Mouse (Mus musculus) gonadal fat pad, adult 2 months (tissue): ENCODE data around the gene Kansl2. TPM values are rescaled to one million over a fixed set of nuclear protein-coding genes. Genes with fewer than 3 reads are reported as not detected.
"Not testable (repeated sequence)": the region's sequence is repeated elsewhere in the genome, so short reads cannot be mapped to it uniquely, and the experiment has no call there.

Source experiments
- DNase-seq: peaks from one replicate; pipeline ENCODE4 v3.0.0-alpha.2; 2012; ENCODE audit warnings: low read depth
- polyA plus RNA-seq: library from polyadenylated mRNA; depleted of rRNA; stranded (reverse); fragments of >200 nt; gene quantifications from 2 replicates; pipeline ENCODE4 v1.2.3, GENCODE M21; 2012

Kansl2 gene
- polyA plus RNA-seq, 1 experiment, result 41.0 TPM

DNA sequence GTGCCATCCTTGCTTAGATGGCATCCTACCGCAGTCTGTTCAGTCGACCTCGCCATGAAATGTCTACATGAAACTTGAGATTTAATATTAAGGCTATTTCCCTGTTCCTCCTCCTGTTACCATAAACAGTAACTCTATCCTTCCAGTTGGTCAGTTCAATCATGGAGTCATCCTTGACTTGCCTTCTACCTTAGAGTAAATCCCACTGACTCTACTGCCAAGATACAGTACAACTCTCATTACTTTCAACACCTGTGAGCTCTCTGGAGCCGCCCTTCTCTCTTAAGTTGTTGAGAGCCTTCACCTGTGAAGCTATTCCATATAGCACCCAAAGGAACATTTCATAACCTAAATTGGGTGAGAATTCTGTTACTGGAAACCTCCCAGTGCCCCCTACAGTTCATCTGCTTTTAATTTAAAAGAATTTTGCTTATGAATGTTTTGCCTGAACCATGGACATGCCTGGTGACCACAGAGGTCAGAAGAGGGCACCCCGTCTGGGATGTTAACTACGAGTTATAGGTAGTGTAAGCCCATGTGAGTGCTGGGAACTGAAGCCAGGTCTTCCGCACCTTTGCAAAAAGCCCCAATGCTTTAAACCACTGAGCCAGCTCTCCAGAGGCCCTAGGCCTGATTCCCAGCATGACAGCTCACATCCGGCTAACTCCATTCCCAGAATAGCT, 2.9 kb upstream of the Kansl2 start:
- no peak for DNase-seq

- DNase-seq, result no peak
Observed at GRCm38 (mm10) chr15:98535921-98536320, 1.9 kb upstream of the Kansl2 start.

GRCm38 (mm10) chr15:98533035-98533531, 981 bp downstream of the Kansl2 start:
- no peak for DNase-seq

GRCm38 (mm10) chr15:98532281-98532680, 1.8 kb downstream of the Kansl2 start:
- DNase-seq, result no peak

DNA sequence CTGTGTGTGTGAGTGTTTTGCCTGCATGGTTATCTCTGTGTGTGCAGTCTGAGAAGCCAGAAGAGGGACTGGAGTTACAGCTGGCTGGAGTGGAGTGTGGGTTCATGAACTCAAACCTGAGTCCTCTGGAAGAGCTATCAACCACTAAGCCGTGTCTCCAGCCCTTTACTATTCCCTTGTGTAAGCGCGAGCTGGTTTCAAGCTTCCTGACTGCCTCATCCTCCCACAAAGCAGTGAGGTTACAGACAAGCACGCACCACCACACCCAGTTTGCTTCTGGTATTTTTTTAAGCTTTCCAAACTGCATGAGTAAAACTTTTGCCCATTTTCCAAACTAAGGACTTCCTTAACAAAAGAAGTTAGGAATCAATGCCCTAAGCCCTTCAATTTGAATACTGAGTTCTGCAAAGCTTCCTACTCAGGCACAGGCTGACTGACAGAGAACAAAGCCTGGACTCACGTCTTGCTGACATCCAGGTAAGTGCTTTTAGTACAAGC, 5.9 kb downstream of the Kansl2 start:
- no peak for DNase-seq

DNA sequence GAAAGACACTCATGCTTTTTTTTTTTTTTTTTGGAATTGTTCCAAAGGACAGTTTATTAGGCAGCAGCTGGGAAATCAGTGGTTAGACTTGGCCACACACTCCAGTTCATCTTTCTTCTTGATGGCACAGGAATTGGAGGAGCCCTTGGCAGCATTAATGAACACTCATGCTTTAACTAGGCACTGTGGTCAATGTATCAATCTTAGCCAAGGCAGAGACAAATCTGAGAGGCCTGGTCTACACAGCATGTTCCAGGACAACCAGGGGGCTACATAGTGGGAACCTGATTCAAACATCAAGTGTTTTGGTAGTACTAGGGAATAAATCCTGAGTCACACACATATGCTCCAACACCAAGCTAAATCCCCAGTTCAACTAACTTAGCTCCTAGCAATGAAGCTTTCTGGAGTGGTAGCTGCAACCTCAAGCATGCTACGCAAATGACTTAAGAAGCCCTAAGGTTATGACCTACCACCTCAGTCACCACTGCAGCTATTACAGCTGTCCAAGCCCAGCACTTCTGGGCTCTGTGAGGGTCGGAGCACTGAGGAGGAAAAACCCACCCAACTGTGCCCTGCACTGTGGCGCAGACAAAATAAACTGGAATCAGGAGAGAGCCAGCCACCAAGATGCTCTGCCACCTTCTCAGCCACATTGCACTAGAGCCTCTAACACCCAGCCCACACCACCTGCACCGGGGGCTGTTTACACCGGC, 6.8 kb downstream of the Kansl2 start:
- DNase-seq, result no peak

DNA sequence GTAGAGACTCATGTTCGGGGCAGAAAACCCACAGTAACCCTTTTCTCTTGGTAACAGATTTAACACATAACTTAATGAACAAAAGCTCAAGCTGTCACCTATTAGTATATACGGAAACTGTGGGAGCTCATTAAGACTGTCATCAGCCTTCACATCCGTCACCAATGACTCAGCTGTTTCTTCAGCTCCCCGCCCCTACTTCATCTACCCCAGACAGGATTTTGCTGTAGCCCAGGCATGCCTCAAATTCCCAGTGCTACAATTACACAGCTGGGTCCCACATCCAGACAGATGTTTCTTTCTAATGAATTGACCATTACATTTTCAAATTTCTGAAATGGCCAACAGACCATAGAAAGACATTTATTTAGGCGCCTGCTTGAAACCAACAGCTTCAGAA, 8.0 kb downstream of the Kansl2 start:
- DNase-seq, result no peak

DNA sequence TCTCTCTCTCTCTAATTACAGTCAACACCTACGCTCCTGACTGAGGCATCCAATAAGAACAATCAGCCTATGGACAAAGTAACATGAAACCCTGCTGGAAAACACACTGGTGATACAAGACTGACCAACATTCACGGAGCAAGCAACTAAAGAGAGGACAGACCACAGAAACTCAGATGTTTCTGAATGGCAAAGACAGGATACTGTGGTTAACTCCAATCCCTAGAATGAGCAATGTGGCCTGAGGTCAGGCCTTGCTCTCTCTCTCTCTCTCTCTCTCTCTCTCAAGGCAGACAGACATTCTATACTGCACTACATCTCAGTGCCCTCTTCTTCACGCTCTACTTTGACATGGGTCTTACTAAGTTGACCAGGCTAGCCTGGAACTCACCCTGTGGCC, 12.8 kb downstream of the Kansl2 start:
- no peak for DNase-seq

DNA sequence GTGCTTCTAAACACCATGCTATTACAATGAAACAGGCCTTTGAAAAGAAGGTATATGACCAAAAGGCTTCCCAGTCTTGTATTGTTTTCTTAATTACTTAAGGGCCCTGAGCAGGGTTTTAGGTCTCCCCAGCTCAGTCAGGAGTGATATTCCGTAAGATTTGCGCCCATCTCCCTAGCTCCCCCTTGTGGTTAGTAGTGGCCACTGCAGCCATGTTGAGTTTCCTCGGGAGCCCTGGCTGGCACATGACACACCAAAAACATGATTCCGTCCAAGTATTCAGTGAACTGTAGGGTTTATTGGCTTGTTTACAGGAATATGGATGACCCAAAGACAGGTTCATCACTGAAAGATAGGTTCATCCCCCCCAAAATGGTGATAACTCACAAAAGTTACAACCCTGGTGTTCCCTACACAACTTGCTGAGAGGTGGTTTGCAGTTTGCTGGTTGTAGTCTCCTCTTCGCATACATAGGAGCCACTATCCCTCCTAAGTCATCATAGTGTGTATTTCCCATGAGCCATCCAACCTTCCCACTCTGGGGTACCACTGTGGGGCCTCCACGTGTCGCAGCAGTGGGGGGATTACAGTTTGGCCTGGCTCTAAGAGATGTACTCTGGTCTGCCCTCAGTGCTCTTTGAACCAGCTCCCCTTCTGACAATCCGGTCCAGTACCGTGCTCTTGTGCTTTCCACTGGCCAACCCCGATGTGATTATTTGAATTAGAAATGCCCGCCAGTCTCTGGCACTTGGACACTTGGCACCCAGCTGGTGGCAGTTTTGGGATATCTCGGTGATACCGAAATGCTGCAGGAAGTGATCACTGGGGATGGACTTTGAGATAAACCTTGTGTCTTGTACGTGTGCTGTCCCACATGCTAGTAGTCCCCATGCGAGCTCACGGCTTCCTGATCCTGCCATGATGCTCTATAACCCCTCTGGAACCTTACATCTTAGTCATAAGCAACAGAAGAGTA, 16.4 kb downstream of the Kansl2 start:
- DNase-seq, result no peak

- DNase-seq, result not testable (repeated sequence)
Observed at GRCm38 (mm10) chr15:98514845-98515244, 19.2 kb downstream of the Kansl2 start.

- DNase-seq, result no peak
Observed at GRCm38 (mm10) chr15:98514146-98514545, 19.9 kb downstream of the Kansl2 start.

GRCm38 (mm10) chr15:98513676-98514075, 20.4 kb downstream of the Kansl2 start:
- DNase-seq, result not testable (repeated sequence)

GRCm38 (mm10) chr15:98512799-98513321, 21.2 kb downstream of the Kansl2 start:
- DNase-seq, result no peak

DNA sequence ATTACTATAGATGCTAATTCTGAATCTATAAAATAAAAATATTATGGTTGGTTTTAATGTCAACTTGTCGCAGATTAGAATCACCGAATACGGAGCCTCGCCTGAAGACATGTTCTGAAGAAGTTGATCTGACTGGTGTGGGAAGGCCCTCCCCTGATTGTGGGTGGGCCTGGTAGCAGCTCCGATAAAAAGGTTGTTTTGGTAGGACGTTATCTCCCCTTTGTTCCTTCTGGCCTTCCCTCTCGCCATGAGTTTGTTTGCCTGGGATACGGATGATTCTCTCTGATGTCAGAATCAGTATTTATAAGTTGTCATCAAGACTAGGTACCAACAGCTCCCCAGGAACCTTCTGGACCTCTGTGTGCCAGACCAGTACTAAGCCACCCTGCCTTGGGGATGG, 21.8 kb downstream of the Kansl2 start:
- no peak for DNase-seq

GRCm38 (mm10) chr15:98511386-98511928, 22.6 kb downstream of the Kansl2 start:
- no peak for DNase-seq

- no peak for DNase-seq
Observed at GRCm38 (mm10) chr15:98510438-98511385, 23.4 kb downstream of the Kansl2 start.

GRCm38 (mm10) chr15:98509387-98509786, 24.7 kb downstream of the Kansl2 start:
- DNase-seq, result no peak

GRCm38 (mm10) chr15:98507321-98507720, 26.7 kb downstream of the Kansl2 start:
- no peak for DNase-seq

DNA sequence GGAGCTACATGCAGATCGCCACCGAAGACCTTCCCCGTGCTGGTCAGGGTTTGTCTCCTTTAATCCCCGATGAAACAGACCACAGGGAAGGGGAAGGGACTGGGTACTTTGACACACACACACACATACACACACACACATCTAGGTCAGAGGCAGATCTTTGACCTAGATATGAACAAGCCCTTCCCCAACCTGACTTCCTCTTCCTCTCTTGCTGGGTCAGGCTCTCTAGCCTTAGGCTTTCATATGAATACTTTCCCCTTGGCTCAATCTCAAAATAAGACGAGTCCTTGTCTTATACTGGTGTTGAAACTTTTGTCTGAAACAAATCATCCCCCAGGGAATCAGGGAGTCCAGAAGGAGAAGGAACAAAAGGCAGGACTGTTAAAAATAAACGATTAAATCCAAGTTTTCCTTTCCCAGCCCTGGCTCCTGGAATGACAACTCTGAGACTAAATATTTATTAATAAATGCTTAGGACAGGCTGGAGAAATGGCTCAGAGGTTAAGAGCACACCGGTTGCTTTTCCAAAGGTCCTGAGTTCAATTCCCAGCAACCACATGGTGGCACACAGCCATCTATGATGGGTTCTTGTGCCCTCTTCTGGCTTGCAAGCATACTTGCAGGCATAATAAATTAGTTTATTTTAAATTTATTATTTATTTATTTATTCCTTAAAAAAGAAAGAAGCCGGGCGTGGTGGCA, 27.7 kb downstream of the Kansl2 start:
- DNase-seq, result peak; percentile 36
